ENCODE assay signal across 12 mouse cellular contexts in the genomic region with DNA sequence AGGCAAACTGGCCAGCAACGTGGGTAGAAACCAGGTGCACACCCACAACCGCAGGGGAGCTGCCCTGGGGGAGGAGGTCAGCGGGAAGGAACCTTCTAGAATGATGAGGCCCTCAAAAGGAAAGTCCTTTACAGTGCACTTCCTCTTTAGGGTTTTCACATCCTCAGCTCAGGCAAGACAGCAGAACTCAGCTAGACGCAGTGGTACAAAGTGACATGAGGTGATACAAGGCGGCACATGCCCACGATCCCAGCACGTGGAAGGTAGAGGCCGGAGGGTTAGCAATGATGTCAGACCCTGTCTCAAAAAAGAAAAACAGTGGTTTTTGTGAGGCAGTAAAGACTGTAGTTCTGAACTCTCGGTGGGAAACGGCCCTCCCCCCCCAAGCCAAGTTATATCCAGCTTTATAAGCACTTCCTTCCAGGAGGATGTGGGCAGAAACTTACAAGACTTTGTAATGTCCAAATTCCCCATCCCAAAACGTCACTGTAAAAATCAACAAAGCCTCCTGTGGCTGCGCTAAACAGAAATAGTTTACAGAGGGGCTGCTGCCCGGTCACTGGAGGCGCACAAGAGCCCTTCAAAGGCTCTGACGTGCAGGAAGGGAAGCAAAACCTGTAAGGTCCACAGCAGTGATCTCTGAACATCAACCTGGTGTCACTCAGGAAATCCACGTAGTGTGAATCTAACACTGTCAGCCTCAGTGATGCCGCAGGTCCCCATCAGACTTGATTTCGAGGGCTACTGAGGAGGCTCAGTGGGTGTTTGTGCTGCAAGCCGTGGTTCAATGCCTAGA. TPM values are rescaled to one million over a fixed set of nuclear protein-coding genes. Genes with fewer than 3 reads are reported as not detected.
DNase-seq lines count a peak whose midpoint lies in the region; ATAC-seq and TF ChIP-seq lines count a peak whose summit lies in the region.
"Had no signal": no experiment of that assay in that cellular context is flagged by ENCODE, and none has a peak within 500 bp of the region (broad histone marks: within the 10 kb centered on the region; RNA-seq: fewer than 3 reads in every experiment).

No protein-coding gene starts in this region.

- H3K9me3 ChIP-seq in forebrain, embryonic 11.5 days (ENCODE audit: control insufficient read depth, low read length), result no peaks in the 10 kb centered on the region
- peaks cover 2% of the 10 kb centered on the region; the same call in 1 of the 2 replicates for H3K9me3 ChIP-seq in forebrain, embryonic 13.5 days (replicated peaks)
- no peaks in the 10 kb centered on the region for H3K9me3 ChIP-seq in midbrain, embryonic 11.5 days (ENCODE audit: control insufficient read depth, low read length)
- H3K9me3 ChIP-seq in midbrain, embryonic 13.5 days, result 0 out of 2 replicates have a peak, but pooled peaks cover 7% of the 10 kb centered on the region
- H3K9me3 ChIP-seq: neural tube, embryonic 15.5 days had no signal

- H3K27me3 ChIP-seq in forebrain, embryonic 11.5 days (ENCODE audit: control insufficient read depth, insufficient read depth, low read length), result no peaks in the 10 kb centered on the region
- H3K27me3 ChIP-seq in forebrain, embryonic 13.5 days, result no peaks in the 10 kb centered on the region
- H3K27me3 ChIP-seq in midbrain, embryonic 11.5 days (ENCODE audit: control insufficient read depth, insufficient read depth, low read length), result no peaks in the 10 kb centered on the region
- no peaks in the 10 kb centered on the region for H3K27me3 ChIP-seq in midbrain, embryonic 13.5 days
- H3K27me3 ChIP-seq in splenic B cell, adult 2 months (ENCODE audit: control insufficient read depth, insufficient read depth, low read length, poor library complexity, severe bottlenecking), result no peaks in the 10 kb centered on the region

- DNase-seq in forebrain, embryonic 11.5 days (ENCODE audit: low spot score), result peak; percentile 39
- DNase-seq in midbrain, embryonic 11.5 days (ENCODE audit: low spot score, missing footprints), result peak; percentile 59
- peak; percentile 32 to 35 for DNase-seq in lung, postnatal 4 days
- peak; percentile 95 for DNase-seq in splenic B cell, adult 2 months (ENCODE audit: low read depth, low spot score)
- no peak for DNase-seq in gastrocnemius, adult 2 months
- no peak for DNase-seq in kidney, postnatal 25 days
- DNase-seq: liver, embryonic 13.5 days had no signal

- H3K4me3 ChIP-seq in forebrain, embryonic 11.5 days (ENCODE audit: low read depth, low read length), result no peak overlapping the region
- H3K4me3 ChIP-seq in forebrain, embryonic 13.5 days, result no peak overlapping the region
- H3K4me3 ChIP-seq in midbrain, embryonic 11.5 days (ENCODE audit: low read depth, low read length), result no peak overlapping the region
- no peak overlapping the region for H3K4me3 ChIP-seq in midbrain, embryonic 13.5 days (replicated peaks)
- H3K4me3 ChIP-seq in gastrocnemius, adult 2 months, result no peak overlapping the region
- H3K4me3 ChIP-seq: liver, embryonic 13.5 days; neural tube, embryonic 15.5 days had no signal

- H3K4me2 ChIP-seq in forebrain, embryonic 11.5 days (ENCODE audit: low read depth, low read length, severe bottlenecking), result no peak overlapping the region
- H3K4me2 ChIP-seq in forebrain, embryonic 13.5 days, result no peak overlapping the region
- H3K4me2 ChIP-seq in midbrain, embryonic 11.5 days, result no peak overlapping the region
- no peak overlapping the region for H3K4me2 ChIP-seq in midbrain, embryonic 13.5 days (replicated peaks)
- H3K4me2 ChIP-seq: hindbrain, embryonic 14.5 days; liver, embryonic 13.5 days; neural tube, embryonic 15.5 days had no signal

- TF ChIP-seq CTCF in gastrocnemius, adult 2 months (IDR thresholded peaks at IDR 0.05), result no peak

- H3K4me1 ChIP-seq in forebrain, embryonic 11.5 days (replicated peaks; ENCODE audit: control insufficient read depth, insufficient read depth, low read length), result no peaks in the 10 kb centered on the region
- no peaks in the 10 kb centered on the region for H3K4me1 ChIP-seq in forebrain, embryonic 13.5 days
- no peaks in the 10 kb centered on the region for H3K4me1 ChIP-seq in midbrain, embryonic 11.5 days (ENCODE audit: control insufficient read depth, insufficient read depth, low read length)
- H3K4me1 ChIP-seq in midbrain, embryonic 13.5 days (replicated peaks), result no peaks in the 10 kb centered on the region

- H3K36me3 ChIP-seq in forebrain, embryonic 11.5 days (ENCODE audit: control insufficient read depth, insufficient read depth, low read length), result no peaks in the 10 kb centered on the region
- H3K36me3 ChIP-seq in forebrain, embryonic 13.5 days (ENCODE audit: poor library complexity, severe bottlenecking), result no peaks in the 10 kb centered on the region
- no peaks in the 10 kb centered on the region for H3K36me3 ChIP-seq in midbrain, embryonic 11.5 days (ENCODE audit: control insufficient read depth, insufficient read depth, low read length)
- H3K36me3 ChIP-seq in midbrain, embryonic 13.5 days, result no peaks in the 10 kb centered on the region
- H3K36me3 ChIP-seq in splenic B cell, adult 2 months (ENCODE audit: control insufficient read depth, insufficient read depth, low read length, poor library complexity, severe bottlenecking), result no peaks in the 10 kb centered on the region
- H3K36me3 ChIP-seq: liver, embryonic 13.5 days; neural tube, embryonic 15.5 days had no signal

- no peak overlapping the region for H3K9ac ChIP-seq in forebrain, embryonic 11.5 days (ENCODE audit: low read length)
- H3K9ac ChIP-seq in forebrain, embryonic 13.5 days, result no peak overlapping the region
- no peak overlapping the region for H3K9ac ChIP-seq in midbrain, embryonic 11.5 days (ENCODE audit: low read length)
- no peak overlapping the region for H3K9ac ChIP-seq in midbrain, embryonic 13.5 days (replicated peaks)
- H3K9ac ChIP-seq: hindbrain, embryonic 14.5 days; liver, embryonic 13.5 days; neural tube, embryonic 15.5 days had no signal

- intact Hi-C loops in gastrocnemius, adult 2 months (cut with DNase I), result no loop called here

- no peak overlapping the region for H3K27ac ChIP-seq in forebrain, embryonic 11.5 days (ENCODE audit: low read depth, low read length)
- H3K27ac ChIP-seq in forebrain, embryonic 13.5 days, result no peak overlapping the region
- no peak overlapping the region for H3K27ac ChIP-seq in midbrain, embryonic 11.5 days (ENCODE audit: low read depth, low read length)
- no peak overlapping the region for H3K27ac ChIP-seq in midbrain, embryonic 13.5 days
- H3K27ac ChIP-seq in gastrocnemius, adult 2 months, result no peak overlapping the region
- H3K27ac ChIP-seq: hindbrain, embryonic 14.5 days; liver, embryonic 13.5 days; neural tube, embryonic 15.5 days had no signal

- 71% methylated on average over 19 of the region's 19 CpGs for WGBS in forebrain, embryonic 11.5 days
- 69% methylated on average over 19 of the region's 19 CpGs for WGBS in forebrain, embryonic 13.5 days
- WGBS in midbrain, embryonic 11.5 days, result 71% methylated on average over 19 of the region's 19 CpGs
- 73% methylated on average over 19 of the region's 19 CpGs for WGBS in midbrain, embryonic 13.5 days

- ATAC-seq in forebrain, embryonic 11.5 days (replicated peaks; ENCODE audit: low FRiP score), result no peak
- ATAC-seq in forebrain, embryonic 13.5 days, result no peak
- ATAC-seq in midbrain, embryonic 11.5 days (ENCODE audit: low FRiP score), result no peak
- no peak for ATAC-seq in midbrain, embryonic 13.5 days

RNA-seq across cellular contexts. Expression of gene Lao1, which starts 38.5 kb away (rescaled TPM):
- not detected in 2 replicates for polyA plus RNA-seq in forebrain, embryonic 11.5 days (2014; fragmentation: Nextera tagmentation; extraction: Ambion mirVana)
- polyA plus RNA-seq in forebrain, embryonic 13.5 days (2015; fragmentation: Nextera tagmentation; extraction: Ambion mirVana), result not detected in 2 replicates
- polyA plus RNA-seq in midbrain, embryonic 11.5 days (2014; fragmentation: Nextera tagmentation; extraction: Ambion mirVana), result not detected in 2 replicates
- not detected in 2 replicates for polyA plus RNA-seq in midbrain, embryonic 13.5 days (2015; fragmentation: Nextera tagmentation; extraction: Ambion mirVana)
- under 1 TPM; 0.28 to 0.64 TPM for total RNA-seq in gastrocnemius, adult 2 months (2021)
- polyA plus RNA-seq: embryonic facial prominence, embryonic 14.5 days; hindbrain, embryonic 14.5 days; liver, embryonic 13.5 days; neural tube, embryonic 15.5 days had no signal

Comparison
In these comparisons a context has a peak if more than half of its experiments do, and no peak if none do; other contexts are left out.
1. DNase-seq: peak in forebrain, embryonic 11.5 days (single experiment), midbrain, embryonic 11.5 days (single experiment), lung, postnatal 4 days (2 of 2) and splenic B cell, adult 2 months (single experiment); none in gastrocnemius, adult 2 months (single experiment) and kidney, postnatal 25 days (0 of 2).